Comparison of ENCODE assay signal across 14 mouse cellular contexts in the genomic region with DNA sequence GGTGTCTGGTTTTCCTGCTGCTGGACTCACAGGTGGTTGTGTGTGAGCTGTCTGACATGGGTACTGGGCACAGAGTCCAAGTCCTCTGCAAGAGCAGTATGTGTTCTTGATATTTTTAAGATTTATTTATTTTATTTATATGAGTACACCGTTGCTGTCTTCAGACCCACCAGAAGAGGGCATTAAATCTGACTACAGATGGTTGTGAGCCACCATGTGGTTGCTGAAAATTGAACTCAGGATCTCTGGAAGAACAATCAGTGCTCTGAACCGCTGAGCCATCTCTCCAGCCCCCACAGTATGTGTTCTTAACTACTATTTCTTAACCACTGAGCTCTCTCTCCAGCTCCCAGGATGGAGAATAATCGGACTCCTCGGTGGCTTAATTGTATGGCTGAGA. TPM values are rescaled to one million over a fixed set of nuclear protein-coding genes. Genes with fewer than 3 reads are reported as not detected.
"Had no signal": no experiment of that assay in that cellular context is flagged by ENCODE, and none has a peak within 500 bp of the region (broad histone marks: within the 10 kb centered on the region; RNA-seq: fewer than 3 reads in every experiment).

No protein-coding gene starts in this region.

- H3K9me3 ChIP-seq: liver, embryonic 15.5 days; midbrain, embryonic 13.5 days; stomach, embryonic 15.5 days had no signal

- ATAC-seq: inflammation-experienced regulatory T-cells, adult 6 months; midbrain, embryonic 13.5 days had no signal

- H3K27ac ChIP-seq: limb, embryonic 10.5 days; liver, embryonic 15.5 days; midbrain, embryonic 13.5 days; stomach, embryonic 15.5 days had no signal

- H3K9ac ChIP-seq: liver, embryonic 15.5 days; midbrain, embryonic 13.5 days; stomach, embryonic 15.5 days had no signal

- H3K4me3 ChIP-seq: limb, embryonic 10.5 days; liver, embryonic 15.5 days; midbrain, embryonic 13.5 days; stomach, embryonic 15.5 days had no signal

- H3K27me3 ChIP-seq: liver, embryonic 15.5 days; midbrain, embryonic 13.5 days; stomach, embryonic 15.5 days had no signal

- DNase-seq: kidney, adult 2 months; kidney, postnatal 36 days; right cerebral cortex, postnatal 14 days; thymus, postnatal 36 days had no signal

- H3K4me2 ChIP-seq: liver, embryonic 11.5 days; liver, embryonic 15.5 days; midbrain, embryonic 13.5 days; stomach, embryonic 15.5 days had no signal

- H3K4me1 ChIP-seq: midbrain, embryonic 13.5 days had no signal

- H3K36me3 ChIP-seq: limb, embryonic 10.5 days; liver, embryonic 15.5 days; midbrain, embryonic 13.5 days; stomach, embryonic 15.5 days had no signal

RNA-seq across cellular contexts. Expression of gene Rbbp8nl, which starts 12.5 kb away (rescaled TPM):
- polyA plus RNA-seq: inflammation-experienced regulatory T-cells, adult 6 months; liver, embryonic 15.5 days; midbrain, embryonic 13.5 days; midbrain, postnatal 0 days; neural tube, embryonic 14.5 days; spleen, adult 2 months had no signal

RNA-seq across cellular contexts. Expression of gene Gata5, which starts 32.3 kb away (rescaled TPM):
- polyA plus RNA-seq: inflammation-experienced regulatory T-cells, adult 6 months; midbrain, embryonic 13.5 days; midbrain, postnatal 0 days; neural tube, embryonic 14.5 days; thymus, postnatal 0 days had no signal
